Mouse (Mus musculus): Measurements from ENCODE around the gene Gm10837.

DNA sequence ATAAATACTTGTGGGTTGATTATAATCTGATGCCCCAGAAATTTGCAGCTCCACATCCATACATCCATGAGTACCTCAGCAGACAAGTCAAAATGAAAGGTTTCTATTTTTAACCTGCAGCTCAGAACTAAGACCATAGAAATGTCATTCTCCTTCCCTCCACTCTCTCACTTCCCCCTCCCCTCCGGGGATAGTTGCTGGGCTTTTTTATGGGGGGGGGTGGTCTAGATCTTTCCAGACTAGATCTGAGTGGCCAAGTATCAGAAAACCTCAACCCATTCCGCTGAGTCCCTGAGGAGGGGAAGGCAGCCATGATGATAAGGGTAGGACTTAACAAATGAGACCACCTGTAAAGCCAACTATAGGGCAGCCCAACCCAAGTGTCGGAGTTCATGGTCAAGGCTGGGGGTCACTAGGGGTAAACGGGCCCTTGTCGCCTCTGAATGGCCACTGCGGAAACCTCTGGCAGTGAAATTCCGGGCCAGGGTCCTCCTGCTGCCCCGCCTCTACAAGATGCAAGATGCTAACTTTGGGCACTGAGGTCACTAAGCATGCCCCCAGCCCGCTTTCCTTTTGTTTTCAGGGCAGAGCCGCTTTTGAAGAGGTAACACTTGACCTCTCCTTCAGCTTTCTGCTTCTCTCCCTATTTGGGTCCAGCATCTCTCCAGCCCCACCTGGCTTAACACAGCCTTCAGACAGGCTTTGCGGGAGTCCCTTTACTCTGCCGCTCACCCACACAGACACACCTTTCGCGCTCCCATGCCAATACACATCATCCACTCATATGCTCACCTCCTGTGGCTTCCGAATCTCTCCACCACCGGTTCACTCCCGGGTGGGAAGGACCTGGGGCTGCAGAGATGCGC, 6.6 kb upstream of the Gm10837 start:
- TF ChIP-seq POLR2A (IDR thresholded peaks at IDR 0.05; ENCODE audit: low read depth, low read length): no peak
- TF ChIP-seq CTCF (IDR thresholded peaks at IDR 0.05; ENCODE audit: extremely low read depth, insufficient read length, insufficient replicate concordance, low read depth, low read length): no peak
